Mouse (Mus musculus) heart, postnatal 0 days (tissue): ENCODE measurements around the gene Eif4g3.

ENCODE experiments used
- CTCF ChIP-seq: IDR thresholded peaks from 2 replicates; pipeline ENCODE4 v1.5.1; 2016; ENCODE audit warnings: antibody characterized with exemption, control low read depth, low read depth
- EP300 ChIP-seq: IDR thresholded peaks from 2 replicates; pipeline ENCODE4 v1.6.1; 2016; ENCODE audit warnings: antibody characterized with exemption, low read depth

DNA sequence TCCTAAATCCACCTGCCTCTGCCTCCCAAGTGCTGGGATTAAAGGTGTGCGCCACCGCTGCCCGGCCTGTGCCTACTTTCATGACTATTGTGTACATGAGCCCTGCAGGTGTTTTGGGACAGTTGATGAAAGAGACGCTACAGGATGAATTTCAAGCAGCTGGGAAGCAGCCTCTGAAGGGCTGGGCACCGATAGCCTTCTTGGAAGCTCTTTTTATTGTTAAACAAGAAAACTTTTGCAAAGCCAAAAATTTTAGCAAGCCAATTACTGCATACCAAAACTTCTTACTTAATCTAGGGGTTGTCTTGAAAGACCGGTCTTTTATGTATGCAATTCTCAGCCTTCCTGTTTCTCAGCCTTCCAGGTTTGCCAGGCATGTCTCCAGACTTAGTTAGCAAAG lies 36.3 kb downstream of the Eif4g3 start:
- no peak for TF ChIP-seq CTCF
- no peak for TF ChIP-seq EP300
